Mouse (Mus musculus): ENCODE results near the gene Atf6b. TPM values are rescaled to one million over a fixed set of nuclear protein-coding genes. Genes with fewer than 3 reads are reported as not detected.

Atf6b gene
- polyA plus RNA-seq (2017; shearing (Covaris generic)), result 10 to 100 TPM; 46.6 to 60.7 TPM

DNA sequence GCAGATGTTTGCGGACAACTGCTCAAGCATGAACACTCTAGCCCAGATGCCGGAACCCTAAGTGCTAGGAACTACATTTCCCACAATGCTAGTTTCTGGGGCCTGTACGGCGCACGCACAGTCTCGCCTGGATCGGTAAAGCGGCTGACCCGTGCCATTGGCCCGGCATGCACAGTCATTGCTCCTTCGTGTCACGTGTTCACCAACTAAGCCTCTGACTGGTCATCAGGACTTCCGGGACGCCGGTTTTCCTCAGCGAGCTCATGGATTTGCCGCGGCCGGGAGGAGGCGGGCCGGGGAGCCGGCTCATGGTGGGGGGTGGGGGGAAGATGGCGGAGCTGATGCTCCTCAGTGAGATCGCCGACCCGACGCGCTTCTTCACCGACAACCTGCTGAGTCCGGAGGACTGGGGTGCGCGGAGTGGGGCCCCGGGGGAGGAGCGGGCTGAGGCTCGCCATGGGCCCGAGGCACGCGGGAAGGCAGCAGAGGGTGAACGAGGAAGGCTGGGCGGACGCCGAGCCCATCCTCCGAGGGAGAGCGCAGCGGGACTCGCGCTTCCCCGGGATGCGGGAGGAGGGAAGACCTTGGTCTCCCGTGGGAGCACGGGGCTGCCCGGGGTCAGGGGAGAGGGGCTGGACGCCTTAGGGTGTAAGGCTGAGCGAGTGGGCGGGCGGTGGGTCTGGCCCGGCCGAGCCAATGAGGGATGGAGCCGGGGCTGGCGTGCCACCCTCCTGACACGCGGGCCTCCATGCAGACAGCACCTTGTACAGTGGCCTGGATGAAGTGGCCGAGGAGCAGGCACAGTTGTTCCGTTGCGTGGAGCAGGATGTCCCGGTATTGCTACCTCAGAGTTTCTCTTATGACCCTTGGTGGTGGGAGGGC is at the start of gene Atf6b:
Gene Atf6b, plus strand, starts transcription at position 241 of the 882 bp plus-strand sequence.

DNA sequence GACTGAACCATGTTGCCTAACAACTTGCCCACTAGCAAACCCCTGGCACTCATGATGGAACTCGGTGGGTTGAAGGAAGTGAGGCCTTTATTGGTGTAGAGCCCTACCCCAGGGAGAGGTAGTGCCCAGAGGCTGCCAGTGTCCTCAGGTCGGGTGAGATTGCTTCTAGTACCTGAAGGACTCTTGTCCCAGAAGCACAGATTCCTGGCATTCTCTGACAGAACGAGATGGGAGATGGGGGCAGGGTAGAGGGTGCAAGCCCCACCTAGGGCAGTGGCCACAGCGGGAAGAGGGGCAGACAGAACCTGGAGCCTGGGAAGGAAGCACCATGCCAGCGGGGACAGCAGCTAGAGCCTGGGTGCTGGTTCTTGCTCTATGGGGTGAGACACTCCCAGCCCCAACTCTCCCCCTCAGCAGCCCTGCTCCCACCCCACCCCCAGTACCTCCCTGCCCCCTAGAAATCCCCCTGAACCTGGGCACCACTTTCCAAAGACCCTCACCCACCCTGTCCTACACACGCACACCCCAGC is 49.3 kb upstream of the Atf6b start, which contains the start of gene Ager:
Gene Ager, plus strand, starts transcription at position 297 of the 530 bp plus-strand sequence.

DNA sequence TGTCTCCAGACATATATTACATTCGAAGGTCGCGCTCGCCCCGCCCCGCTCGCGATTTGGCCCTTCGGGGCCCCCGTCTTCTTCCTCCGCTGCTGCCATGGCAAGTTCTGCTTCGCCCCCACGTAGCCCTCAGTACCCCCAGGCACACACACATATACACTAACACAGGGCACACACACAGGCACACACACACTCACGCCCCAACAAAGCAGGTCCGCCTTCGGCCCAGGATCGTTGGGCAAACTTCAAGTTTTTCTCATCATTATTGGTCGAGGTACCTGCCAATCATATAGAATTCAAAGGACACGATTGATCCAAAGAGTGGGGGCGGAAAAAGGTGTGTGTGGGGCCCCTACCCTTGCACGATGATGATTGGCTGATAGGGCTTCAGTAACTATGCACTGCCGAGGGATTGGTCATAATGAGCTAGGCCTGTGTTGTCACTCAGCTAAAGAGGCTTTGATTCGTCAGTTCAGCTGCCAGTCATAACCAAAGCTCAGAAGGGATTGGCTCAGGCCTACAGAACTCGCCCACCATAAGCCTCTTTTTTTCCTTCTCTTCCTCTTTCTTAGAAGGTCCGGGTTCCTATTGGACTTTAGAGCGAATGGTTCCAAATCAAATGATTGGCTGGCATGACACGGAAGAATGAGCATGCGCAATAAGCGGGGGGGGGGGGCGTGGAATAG is 43.4 kb upstream of the Atf6b start, which contains the start of gene Rnf5:
Gene Rnf5, minus strand, starts transcription at position 316 of the 686 bp plus-strand sequence.

DNA sequence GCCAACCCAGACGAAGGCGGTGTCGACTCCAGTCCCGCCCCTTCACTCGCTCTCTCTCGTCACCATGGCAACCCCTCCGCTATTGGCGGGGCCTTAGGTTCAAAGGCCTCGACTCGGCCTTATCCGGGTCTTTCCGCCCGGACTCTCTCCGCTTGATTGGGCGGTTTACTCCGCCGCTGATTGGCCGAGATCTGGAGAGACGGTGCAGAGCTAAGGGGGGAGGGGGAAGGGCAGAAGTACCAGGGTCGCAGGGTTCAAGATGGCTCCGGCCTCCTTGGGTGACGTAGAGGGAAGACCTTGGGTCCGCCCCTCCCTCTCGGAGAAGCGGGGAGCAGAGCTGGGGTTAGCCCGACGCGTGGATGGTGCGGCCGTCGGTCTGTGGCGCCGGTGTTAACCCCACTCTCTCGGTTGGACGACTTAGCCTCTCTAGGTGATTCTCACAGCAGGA is 42.9 kb upstream of the Atf6b start, which contains the start of gene Agpat1:
Gene Agpat1, plus strand, starts transcription at position 202 of the 448 bp plus-strand sequence.

DNA sequence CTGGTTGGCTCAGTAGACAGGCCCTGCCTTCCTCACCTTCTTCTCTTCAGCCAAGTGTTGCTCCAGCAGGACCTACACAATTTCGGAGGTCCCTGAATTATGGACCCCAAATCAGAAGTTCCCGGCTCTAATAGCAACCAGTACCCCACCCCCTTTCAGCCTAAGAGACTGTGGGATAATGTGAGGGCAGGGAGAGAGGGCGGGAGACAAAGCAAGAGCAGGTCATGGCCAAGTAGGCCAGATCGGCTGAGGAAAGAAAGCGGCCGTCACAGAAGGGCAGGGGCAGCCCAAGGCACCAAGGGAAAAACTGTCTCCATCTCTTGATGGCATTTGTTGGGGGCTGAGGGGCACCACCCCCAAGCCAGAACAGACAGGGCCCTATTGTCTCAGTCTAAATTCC is 31.1 kb upstream of the Atf6b start, which contains the start of gene Egfl8:
Gene Egfl8, minus strand, starts transcription at position 101 of the 400 bp plus-strand sequence.

DNA sequence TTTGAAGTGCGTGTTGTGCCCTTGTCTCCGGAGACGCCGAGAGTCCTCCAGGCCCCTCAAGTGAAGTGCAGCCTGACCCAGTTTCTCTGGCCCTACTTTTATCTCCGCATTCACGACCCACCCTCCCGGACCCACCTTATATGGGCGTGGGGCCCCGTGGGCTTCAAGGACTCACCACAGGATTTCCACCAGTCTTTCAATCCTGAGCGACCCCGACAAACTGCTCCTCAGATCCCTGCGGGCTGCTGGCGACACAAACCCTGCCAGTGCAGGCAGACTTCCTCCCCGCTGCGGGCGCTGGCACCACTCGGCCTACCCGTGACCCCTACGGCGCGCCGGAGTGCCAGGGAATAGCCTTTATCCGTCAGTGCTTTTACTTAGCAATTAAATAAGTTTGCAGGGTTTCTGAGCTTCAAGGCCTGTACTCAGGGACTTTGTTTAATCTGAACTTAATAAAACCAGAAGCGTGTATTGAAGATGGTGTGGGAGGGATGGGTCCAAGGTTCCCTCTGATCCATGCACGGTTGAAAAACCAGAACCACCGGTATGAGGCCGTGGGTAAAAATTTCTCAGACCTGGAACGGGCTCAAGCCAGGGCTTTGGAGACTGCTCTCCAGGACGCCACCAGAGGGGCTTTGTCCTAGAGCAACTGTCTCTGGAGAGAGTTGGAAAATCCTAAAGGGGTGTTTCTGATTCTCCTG is 18.9 kb upstream of the Atf6b start, which contains the start of gene Ppt2:
Gene Ppt2, minus strand, starts transcription at position 568 of the 701 bp plus-strand sequence.

DNA sequence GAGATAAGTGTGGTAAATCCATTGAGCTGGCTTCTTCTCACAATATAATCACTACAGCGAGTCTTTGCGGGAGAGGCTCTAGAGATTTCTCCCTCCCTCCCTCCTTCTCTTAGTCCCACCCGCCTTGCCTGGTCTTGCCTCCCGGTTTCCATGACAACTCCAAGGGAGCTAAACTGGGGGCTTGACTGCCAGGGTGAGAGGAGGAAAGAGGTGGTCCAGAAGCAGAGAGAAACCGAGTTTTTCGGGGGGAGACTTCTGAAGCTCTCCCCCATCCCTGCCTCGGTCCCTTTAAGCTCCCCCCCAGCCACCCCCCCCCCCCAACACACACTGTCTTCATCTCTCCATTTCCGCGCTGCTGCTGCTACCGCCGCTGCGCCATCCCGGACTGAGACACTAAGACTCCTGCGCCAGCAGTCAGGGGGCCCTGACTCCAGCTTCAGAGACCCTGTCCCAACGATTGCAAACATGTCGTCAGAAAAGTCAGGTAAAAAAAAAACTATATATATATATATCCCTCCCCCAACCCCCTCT is 17.7 kb upstream of the Atf6b start, which contains the start of gene Prrt1:
Gene Prrt1, plus strand, starts transcription at position 313 of the 531 bp plus-strand sequence.

DNA sequence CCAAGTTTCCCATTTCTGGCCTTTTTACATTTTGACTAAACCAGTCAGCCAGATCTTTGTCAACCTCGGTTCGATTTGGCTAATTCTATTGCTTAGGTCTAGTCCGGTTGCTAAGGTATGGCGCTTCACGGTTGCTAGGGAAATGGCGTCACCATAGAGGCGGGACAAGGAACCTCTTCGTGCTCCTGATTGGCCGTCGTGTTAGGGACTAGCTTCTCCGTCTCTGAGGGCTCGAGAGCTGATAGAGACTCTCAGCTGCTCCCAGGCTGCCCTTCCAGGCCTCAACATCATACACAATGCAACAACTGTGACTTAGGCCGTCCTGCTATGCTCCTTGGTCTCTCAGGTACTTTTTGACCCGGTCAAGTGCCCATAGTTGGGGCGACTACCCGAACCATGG is 2.3 kb upstream of the Atf6b start, which contains the start of gene Fkbpl:
Gene Fkbpl, plus strand, starts transcription at position 157 of the 400 bp plus-strand sequence.

DNA sequence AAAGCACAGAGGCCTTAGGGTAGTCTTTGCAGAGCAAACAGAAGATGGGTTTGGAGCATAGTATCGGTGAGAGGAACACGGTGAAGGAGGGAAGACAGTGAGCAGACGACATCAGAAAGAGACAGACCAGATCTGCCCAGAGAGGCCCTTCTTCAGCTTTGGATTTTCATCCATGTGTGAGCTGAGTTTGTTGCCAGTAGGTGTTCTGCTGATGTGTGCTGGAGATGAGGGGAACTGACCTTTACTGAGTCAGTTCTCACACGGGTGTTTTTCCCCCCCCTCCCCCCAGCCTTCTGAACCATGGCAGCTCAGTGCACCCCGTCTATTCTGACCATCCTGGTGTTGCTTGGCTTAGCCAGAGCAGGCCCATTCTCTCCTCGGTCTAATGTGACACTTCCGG is 23.3 kb downstream of the Atf6b start, which contains the start of gene Tnxb:
Gene Tnxb, plus strand, starts transcription at position 301 of the 400 bp plus-strand sequence.

Other genes with a start within 250 kb of the Atf6b start
- gene BC051142, start 248.3 kb upstream of the Atf6b start, polyA plus RNA-seq (2017; shearing (Covaris generic)), result under 1 TPM in 1 of 2 experiments, not detected in 1; 0.29 TPM
- under 1 TPM; 0.52 to 0.63 TPM for gene Btnl4, start 169.8 kb upstream of the Atf6b start, polyA plus RNA-seq (2017; shearing (Covaris generic))
- gene Btnl6, start 129.8 kb upstream of the Atf6b start, polyA plus RNA-seq (2017; shearing (Covaris generic)), result 1 to 10 TPM in 1 of 2 experiments, not detected in 1; 1.0 TPM
- gene Notch4, start 82.9 kb upstream of the Atf6b start, polyA plus RNA-seq (2017; shearing (Covaris generic)), result 1 to 10 TPM in 1 of 2 experiments, under 1 TPM in 1; 0.19 to 1.1 TPM
- 100 to 1,000 TPM; 254 to 344 TPM for gene Gpsm3, start 57.3 kb upstream of the Atf6b start, polyA plus RNA-seq (2017; shearing (Covaris generic))
- gene Pbx2, start 55.9 kb upstream of the Atf6b start, polyA plus RNA-seq (2017; shearing (Covaris generic)), result 10 to 100 TPM; 16.3 to 23.4 TPM
- gene Ager, start 49.3 kb upstream of the Atf6b start, polyA plus RNA-seq (2017; shearing (Covaris generic)), result 1 to 10 TPM; 1.6 to 2.9 TPM
- 10 to 100 TPM; 80.3 to 84.2 TPM for gene Rnf5, start 43.5 kb upstream of the Atf6b start, polyA plus RNA-seq (2017; shearing (Covaris generic))
- gene Agpat1, start 42.9 kb upstream of the Atf6b start, polyA plus RNA-seq (2017; shearing (Covaris generic)), result 10 to 100 TPM; 17.4 to 28.1 TPM
- 1 to 10 TPM in 1 of 2 experiments, under 1 TPM in 1; 0.29 to 2.0 TPM for gene Egfl8, start 31.2 kb upstream of the Atf6b start, polyA plus RNA-seq (2017; shearing (Covaris generic))
- gene Ppt2, start 18.6 kb upstream of the Atf6b start, polyA plus RNA-seq (2017; shearing (Covaris generic)), result 10 to 100 TPM; 16.0 to 19.4 TPM
- 1 to 10 TPM; 1.4 to 1.6 TPM for gene Prrt1, start 17.6 kb upstream of the Atf6b start, polyA plus RNA-seq (2017; shearing (Covaris generic))
- gene Fkbpl, start 2.4 kb upstream of the Atf6b start, polyA plus RNA-seq (2017; shearing (Covaris generic)), result 1 to 10 TPM; 3.3 to 6.0 TPM
- under 1 TPM in 1 of 2 experiments, not detected in 1; 0.07 TPM for gene Tnxb, start 23.4 kb downstream of the Atf6b start, polyA plus RNA-seq (2017; shearing (Covaris generic))
- 1 to 10 TPM in 1 of 2 experiments, not detected in 1; 3.0 TPM for gene C4b, start 96.7 kb downstream of the Atf6b start, polyA plus RNA-seq (2017; shearing (Covaris generic))
- not detected for gene Cyp21a1, start 157.4 kb downstream of the Atf6b start, polyA plus RNA-seq (2017; shearing (Covaris generic))
- gene Stk19, start 189.8 kb downstream of the Atf6b start, polyA plus RNA-seq (2017; shearing (Covaris generic)), result 10 to 100 TPM; 37.4 to 47.4 TPM
- 10 to 100 TPM; 47.0 to 49.6 TPM for gene Dxo, start 189.9 kb downstream of the Atf6b start, polyA plus RNA-seq (2017; shearing (Covaris generic))
- 100 to 1,000 TPM in 1 of 2 experiments, 10 to 100 TPM in 1; 81.8 to 107 TPM for gene Skiv2l, start 203.1 kb downstream of the Atf6b start, polyA plus RNA-seq (2017; shearing (Covaris generic))
- gene Nelfe, start 203.2 kb downstream of the Atf6b start, polyA plus RNA-seq (2017; shearing (Covaris generic)), result 10 to 100 TPM; 37.9 to 46.0 TPM
- gene Cfb, start 215.4 kb downstream of the Atf6b start, polyA plus RNA-seq (2017; shearing (Covaris generic)), result 1 to 10 TPM; 1.8 to 8.9 TPM
- under 1 TPM; 0.16 to 0.74 TPM for gene Zbtb12, start 232.3 kb downstream of the Atf6b start, polyA plus RNA-seq (2017; shearing (Covaris generic))
- not detected for gene Gm20547, start 234.9 kb downstream of the Atf6b start, polyA plus RNA-seq (2017; shearing (Covaris generic))

Measured in activated CD4-positive, CD25-positive, alpha-beta regulatory T cell (primary cell).